Mouse (Mus musculus): Measurements from ENCODE around the gene Hhipl1.

Hhipl1 gene

DNA sequence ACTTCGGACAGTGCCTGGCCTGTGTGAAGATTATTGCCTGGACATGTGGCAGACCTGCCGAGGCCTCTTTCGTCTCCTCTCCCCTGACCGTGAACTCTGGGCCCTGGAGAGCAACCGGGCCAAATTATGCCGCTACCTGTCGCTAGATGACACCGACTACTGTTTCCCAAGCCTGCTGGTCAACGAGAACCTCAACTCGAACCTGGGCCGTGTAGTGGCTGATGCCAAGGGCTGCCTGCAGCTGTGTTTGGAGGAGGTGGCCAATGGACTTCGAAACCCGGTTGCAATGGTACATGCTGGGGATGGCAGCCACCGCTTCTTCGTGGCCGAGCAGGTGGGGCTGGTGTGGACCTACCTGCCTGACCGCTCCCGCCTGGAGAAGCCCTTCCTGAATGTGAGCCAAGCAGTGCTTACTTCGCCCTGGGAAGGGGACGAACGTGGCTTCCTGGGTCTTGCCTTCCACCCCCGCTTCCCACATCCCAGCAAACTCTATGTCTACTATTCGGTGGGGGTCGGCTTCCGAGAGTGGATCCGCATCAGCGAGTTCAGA, 5.7 kb downstream of the Hhipl1 start:
- in situ Hi-C loops (cut with MboI, MseI) = no loop called here

DNA sequence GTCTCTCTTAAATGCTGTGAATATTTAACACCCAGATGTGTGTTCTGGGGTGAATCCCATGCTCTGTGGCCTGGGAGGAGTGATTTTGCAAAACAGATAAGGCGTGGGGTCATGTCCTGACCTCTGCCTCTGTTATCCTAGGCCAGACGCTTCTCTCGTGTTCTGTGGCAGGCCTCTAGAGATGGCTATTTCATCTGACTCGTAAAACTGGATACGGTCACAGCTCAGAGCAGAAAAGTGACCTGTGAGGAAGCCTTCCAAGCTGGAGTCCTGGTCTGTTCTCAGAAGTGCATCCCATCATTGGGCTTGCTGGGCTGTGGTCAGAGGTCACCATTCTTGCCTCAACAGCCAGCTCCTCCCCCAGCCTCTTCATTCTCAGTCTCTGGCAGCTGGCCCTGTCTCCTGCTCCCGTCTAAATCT, 6.4 kb downstream of the Hhipl1 start:
- in situ Hi-C loops (cut with MboI, MseI) = no loop called here

DNA sequence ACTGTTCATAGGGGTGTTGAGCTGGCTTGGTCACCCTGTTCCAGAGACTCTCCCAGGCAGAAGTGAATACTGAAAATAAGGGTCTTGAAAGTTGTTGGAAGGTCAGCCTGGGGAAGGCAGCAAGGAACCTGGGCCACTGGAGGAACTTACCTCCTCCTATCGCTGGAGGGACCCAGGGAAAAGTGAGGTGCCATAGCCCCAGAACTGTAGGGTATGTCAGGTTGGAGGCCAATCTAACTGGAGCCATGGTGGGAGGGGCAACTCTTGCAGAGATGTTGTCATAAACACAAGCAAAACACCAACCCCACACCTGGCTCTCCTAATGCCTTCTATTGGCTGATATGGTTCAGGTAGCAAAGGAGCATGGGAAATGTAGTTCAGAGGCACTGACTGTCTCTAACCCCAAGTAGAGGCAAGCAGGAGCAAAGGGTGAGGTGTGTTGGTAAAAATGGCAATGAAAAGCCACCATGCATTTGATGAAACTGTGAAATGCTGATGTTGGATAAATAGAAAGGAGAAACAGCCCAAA, 7.2 kb downstream of the Hhipl1 start:
- in situ Hi-C loops (cut with MboI, MseI) = no loop called here

- in situ Hi-C loops (cut with MboI, MseI) = no loop called here
These were observed 9.7 kb downstream of the Hhipl1 start for GRCm38 (mm10) chr12:108315818-108316217.

DNA sequence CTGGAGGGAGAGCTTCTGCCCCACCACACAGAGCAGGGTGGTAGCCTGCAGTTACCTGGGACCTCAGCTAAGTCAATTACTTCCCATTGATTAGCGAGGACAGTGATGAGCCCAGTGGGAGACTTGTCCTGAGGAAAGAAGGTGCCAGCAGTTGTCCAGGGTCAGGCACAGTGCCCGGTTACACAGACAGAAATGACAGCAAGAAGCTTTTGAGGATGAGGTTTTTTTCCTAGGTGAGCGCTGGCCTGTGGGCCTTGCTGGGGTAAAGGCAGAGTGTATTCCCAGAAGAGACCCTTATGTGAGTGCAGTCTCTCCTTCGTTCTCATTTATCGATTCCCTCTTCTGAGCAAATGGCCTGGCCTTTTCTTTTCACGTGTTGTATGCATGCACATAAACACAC, 10.6 kb downstream of the Hhipl1 start:
- in situ Hi-C loops (cut with MboI, MseI) = no loop called here

DNA sequence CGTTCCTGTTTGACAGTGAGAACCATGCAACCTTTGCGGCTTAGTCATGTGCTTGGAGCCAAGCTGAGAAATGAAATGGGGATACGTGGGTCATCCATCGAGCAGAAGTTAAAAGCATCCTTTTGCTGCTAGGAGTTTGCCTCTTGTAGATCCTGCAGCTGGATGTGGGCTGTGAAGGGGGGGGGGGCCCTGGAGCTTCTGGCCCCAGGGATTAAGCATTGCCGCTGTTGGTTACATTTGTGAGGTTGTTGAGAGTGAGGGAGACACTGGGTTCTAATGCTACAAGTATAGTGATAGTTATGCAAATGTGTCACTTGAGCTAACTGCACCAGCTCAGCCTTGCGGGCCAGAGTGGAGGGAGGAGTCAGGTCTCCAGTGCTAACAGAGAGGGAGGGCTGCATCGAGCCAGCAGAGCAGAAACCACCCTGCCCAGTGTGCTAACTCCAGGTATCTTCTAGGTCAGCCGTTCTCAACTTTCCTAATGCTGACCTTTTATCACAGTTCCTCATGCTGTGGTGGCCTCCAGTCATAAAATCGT, 11.2 kb downstream of the Hhipl1 start:
- in situ Hi-C loops (cut with MboI, MseI) = no loop called here

DNA sequence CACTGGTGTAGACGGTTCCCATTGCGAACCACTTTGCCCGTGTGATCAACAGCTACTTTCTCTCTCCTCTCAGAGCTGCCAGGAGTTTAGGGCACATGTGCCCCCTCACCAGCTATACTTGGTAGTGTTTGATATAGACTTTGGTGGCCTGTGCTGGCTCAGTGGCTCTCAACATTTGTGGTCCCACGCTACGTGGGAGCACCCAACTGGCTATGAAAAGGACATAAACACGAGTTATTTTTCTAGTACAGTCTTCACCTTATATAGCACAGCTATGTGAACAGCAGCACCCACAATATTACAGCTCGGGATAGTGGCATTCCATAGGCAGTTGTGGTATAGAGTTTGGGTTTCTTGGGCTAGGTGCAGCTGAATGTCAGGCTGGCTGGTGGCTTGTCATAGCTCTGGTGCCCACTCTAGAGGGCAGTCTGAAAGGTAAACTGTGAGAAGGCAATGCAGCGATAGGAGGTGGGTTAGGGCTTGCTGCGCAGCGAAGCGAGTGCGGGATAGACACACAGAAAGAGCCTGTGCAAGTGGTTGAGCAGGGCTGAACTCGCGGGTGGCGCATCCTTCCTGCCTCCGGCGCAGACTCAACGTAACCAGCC, 11.9 kb downstream of the Hhipl1 start:
- in situ Hi-C loops (cut with MboI, MseI) = no loop called here

GRCm38 (mm10) chr12:108318499-108318898, 12.4 kb downstream of the Hhipl1 start:
- in situ Hi-C loops (cut with MboI, MseI) = no loop called here

GRCm38 (mm10) chr12:108320096-108320495, 14.0 kb downstream of the Hhipl1 start:
- in situ Hi-C loops (cut with MboI, MseI) = no loop called here

DNA sequence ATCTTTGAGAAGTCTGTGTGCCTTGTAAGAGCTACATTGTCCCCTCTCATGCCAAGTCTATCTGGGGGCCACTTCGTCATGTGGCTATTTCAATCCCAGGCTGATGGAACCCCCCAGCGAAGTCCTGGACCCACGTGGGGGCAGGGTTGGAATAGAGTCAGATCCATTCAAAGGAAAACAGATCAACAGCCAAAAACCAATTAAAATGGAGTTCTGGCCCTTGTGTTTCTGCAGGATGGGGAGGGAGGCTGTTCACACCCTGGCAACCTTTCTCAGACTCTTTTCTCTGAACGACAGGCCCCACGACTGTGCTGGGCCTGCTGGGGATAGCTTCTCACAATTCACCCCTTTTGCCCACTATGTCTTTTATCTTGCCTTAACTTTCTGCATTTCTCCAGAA, 20.3 kb downstream of the Hhipl1 start:
- in situ Hi-C loops (cut with MboI, MseI) = no loop called here

DNA sequence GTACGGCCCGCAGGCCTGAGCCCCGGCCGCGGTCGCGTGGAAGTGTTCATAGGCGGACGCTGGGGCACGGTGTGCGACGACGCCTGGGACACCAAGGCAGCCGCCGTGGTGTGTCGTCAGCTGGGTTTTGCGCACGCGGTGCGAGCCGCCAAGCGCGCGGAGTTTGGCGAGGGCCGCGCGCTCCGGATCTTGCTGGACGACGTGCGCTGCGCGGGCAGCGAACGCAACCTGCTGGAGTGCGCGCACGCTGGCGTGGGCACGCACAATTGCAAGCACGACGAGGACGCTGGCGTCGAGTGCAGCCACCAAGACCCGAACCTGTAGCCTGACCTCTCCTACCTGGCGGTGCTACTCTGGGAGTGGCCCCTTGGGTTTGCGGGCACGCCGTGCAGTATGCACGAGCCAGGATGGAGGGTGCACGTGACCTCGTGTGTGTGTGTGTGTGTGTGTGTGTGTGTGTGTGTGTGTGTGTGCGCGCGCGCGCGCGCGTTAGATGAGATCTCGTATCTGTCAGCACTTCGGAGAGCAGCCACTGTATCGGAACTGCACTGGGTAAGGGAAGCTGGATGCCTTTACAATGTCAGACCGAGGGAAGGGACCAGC, 21.9 kb downstream of the Hhipl1 start:
- in situ Hi-C loops (cut with MboI, MseI) = no loop called here

DNA sequence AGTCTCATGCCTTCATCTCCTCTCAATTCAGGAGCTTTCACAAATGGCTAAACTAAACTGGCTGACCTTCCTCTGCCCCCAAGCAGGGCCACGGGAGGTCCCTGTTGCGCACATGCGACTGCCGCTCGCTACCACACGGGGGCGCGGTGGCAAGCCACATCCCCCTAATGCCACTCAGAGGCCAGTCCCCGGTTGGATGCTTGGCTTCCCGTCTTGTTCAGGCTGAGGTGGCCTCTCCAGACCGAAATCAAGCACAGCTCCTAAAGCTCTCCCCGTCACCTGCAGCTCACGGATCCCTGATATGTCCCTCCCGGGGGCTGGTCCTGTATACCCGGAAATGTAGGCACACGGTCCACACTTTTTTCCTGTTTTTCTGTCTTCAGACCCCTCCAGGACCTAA, 27.0 kb downstream of the Hhipl1 start:
- in situ Hi-C loops (cut with MboI, MseI) = no loop called here

- in situ Hi-C loops (cut with MboI, MseI) = no loop called here
These were observed 27.4 kb downstream of the Hhipl1 start for GRCm38 (mm10) chr12:108333481-108333882.

GRCm38 (mm10) chr12:108333895-108334445, 27.9 kb downstream of the Hhipl1 start, which contains the start of gene Cyp46a1:
Cyp46a1 (plus strand) TSS chr12:108334381.
- in situ Hi-C loops (cut with MboI, MseI) = no loop called here

- in situ Hi-C loops (cut with MboI, MseI) = no loop called here
These were observed 28.5 kb downstream of the Hhipl1 start for GRCm38 (mm10) chr12:108334529-108334928.

DNA sequence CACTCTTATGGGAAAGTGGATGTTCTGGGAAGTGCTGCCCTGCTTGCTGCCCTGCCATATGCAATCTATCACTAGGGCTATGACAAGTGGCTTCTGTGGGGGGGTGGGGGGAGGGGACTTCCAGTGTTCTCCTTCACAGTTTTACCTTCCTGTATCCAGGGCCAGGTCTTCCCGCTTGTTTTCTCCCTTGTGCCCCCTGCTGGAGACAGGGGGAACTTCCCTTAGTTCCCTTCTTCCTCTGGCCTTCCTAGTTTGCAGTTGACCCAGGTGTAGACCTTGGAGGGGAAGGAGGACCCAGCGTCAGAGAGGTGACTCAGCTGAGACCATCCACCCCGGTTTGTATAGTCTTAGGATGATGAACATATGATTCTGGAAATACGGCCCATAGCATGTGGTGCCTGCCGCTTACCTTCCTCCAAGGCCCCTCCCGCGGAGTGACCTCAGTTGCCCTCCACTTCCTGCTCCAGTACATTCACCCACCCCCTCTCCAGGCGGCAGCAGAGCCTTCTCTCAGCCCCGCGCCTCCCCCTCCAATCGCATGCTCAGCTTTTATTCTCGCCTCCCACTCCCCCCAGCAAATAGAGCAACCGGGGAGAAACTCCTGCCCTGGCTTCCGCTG, 32.6 kb downstream of the Hhipl1 start:
- in situ Hi-C loops (cut with MboI, MseI) = no loop called here

DNA sequence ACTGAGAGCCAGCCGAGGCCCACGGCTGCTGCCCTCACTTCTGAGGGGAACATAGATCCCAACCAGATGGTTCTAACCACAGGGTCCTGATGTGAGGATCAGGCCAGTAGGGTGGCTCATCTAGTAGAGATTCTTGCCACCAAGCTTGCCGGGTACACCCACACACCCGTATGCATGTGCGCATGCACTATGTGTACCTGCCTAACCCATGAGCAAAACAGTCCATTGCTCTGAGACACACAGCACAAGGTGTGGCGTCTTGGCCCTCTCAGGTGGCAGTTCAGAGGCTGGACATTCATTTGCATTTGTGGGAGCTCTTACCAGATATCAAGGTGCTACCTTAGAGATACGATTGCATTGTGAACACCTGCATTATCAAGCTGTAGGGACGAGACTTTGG, 42.1 kb downstream of the Hhipl1 start:
- in situ Hi-C loops (cut with MboI, MseI) = no loop called here

DNA sequence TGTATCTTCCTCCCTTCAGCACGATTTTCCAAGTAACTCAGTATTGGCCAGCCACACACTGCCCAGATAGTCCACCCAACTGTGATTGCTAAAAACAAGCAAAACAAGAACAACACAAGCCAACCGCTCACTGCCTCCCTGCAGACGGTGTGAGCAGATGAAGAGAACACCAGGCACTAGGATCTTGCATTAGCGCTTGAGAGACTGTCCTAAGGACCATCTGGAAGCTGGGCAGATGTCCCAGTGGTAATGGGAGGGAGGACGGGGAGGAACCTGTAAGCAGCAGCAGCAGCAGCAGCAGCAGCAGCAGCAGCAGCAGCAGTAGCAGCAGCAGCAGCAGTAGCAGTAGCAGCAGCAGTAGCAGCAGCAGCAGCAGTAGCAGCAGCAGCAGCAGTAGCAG, 43.0 kb downstream of the Hhipl1 start:
- in situ Hi-C loops (cut with MboI, MseI) = no loop called here

- in situ Hi-C loops (cut with MboI, MseI) = no loop called here
These were observed 44.9 kb downstream of the Hhipl1 start for GRCm38 (mm10) chr12:108350931-108351330.

DNA sequence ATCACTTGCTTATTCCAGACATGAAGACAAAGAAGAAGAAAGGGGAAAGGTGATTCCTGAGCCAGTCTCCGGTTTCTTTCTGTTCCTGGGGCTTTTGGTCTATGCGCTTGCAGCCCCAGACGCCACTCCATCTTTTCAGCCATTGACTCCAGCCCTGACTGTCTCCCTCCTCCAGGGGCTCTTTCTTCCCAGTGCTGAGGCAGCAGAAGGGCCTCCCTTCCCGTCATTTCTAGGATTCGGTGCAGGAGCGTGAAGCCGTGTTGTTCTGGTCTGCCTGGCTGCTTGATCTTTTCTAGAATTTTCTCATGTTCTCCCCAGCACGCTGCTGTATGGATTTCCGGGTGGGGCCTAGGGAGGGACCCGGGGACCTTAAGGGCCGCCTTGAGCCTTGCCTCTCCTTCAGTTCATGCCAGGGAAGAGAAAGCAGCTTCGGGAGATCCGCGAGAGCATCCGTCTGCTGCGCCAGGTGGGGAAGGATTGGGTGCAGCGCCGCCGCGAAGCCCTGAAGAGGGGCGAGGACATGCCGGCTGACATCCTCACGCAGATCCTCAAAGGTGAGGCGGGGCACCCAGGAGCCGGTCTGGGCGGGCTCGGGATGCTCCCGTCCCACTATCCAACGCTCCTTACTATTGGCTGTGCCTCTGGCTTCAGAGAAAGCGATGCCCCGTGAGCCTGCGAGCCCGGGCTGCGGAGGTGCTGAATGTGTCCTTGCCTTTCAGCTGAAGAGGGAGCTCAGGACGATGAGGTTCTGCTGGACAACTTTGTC, 46.5 kb downstream of the Hhipl1 start:
- in situ Hi-C loops (cut with MboI, MseI) = no loop called here

GRCm38 (mm10) chr12:108354284-108354683, 48.2 kb downstream of the Hhipl1 start:
- in situ Hi-C loops (cut with MboI, MseI) = no loop called here

All from regulatory T cell (primary cell).